Mouse (Mus musculus) forebrain, embryonic 13.5 days (tissue): Measurements from ENCODE around the gene Snap23. TPM values are rescaled to one million over a fixed set of nuclear protein-coding genes. Genes with fewer than 3 reads are reported as not detected.

Experiments used
- ATAC-seq: fragments of 200-750 bp; cut with Nextera tagmentation; 2 replicates; pipeline ENCODE4 v1.8.0; 2017
- H3K27ac ChIP-seq: fragments of 300-500 bp; sonication (generic); 2 replicates; pipeline ENCODE4 v1.5.1; 2015; ENCODE audit warnings: inconsistent platforms, mild to moderate bottlenecking, moderate library complexity
- H3K27me3 ChIP-seq: fragments of 300-500 bp; sonication (generic); 2 replicates; pipeline ENCODE4 v1.6.1; 2015; ENCODE audit warnings: mild to moderate bottlenecking, inconsistent platforms
- H3K36me3 ChIP-seq: fragments of 300-500 bp; sonication (generic); 2 replicates; pipeline ENCODE4 v1.6.1; 2015; ENCODE audit warnings: mild to moderate bottlenecking, inconsistent platforms; ENCODE audit not compliant: poor library complexity, severe bottlenecking
- H3K4me1 ChIP-seq: fragments of 300-500 bp; sonication (generic); 2 replicates; pipeline ENCODE4 v1.6.1; 2015; ENCODE audit warnings: inconsistent platforms
- H3K4me2 ChIP-seq: fragments of 300-500 bp; sonication (generic); 2 replicates; pipeline ENCODE4 v1.6.1; 2015; ENCODE audit warnings: inconsistent platforms, mild to moderate bottlenecking, moderate library complexity
- H3K4me3 ChIP-seq: fragments of 300-500 bp; sonication (generic); 2 replicates; pipeline ENCODE4 v1.5.1; 2015; ENCODE audit warnings: mild to moderate bottlenecking, inconsistent platforms
- H3K9ac ChIP-seq: fragments of 300-500 bp; sonication (generic); 2 replicates; pipeline ENCODE4 v1.6.1; 2015; ENCODE audit warnings: mild to moderate bottlenecking, inconsistent platforms
- H3K9me3 ChIP-seq: fragments of 300-500 bp; sonication (generic); replicated peaks from 2 replicates; pipeline ENCODE4 v1.6.1; 2016; ENCODE audit warnings: inconsistent platforms
- WGBS: fragments of 180-500 bp; shearing (Covaris S2); methylation state at CpG from one replicate; pipeline ENCODE4 v1.1.7; 2015; 5-methylcytosine and 5-hydroxymethylcytosine counted together
- polyA plus RNA-seq: library from polyadenylated mRNA; unstranded; fragments of >200 nt; fragmentation: Nextera tagmentation; extraction: Ambion mirVana; gene quantifications from 2 replicates; pipeline ENCODE4 v1.2.1, GENCODE M21; 2015

Gene Snap23
- polyA plus RNA-seq = 21.5 and 25.0 TPM in 2 replicates

GRCm38 (mm10) chr2:120566886-120567797 lies at the start of gene Snap23:
Gene Snap23, plus strand, starts transcription at chr2:120567671.
- H3K9me3 ChIP-seq = no peaks in the 10 kb centered on the region
- H3K27ac ChIP-seq = peak within 1 kb of the TSS; percentile 7; the same call in 1 of the 2 replicates
- H3K4me1 ChIP-seq = peaks cover 26% of the 10 kb centered on the region
- H3K4me2 ChIP-seq = peak within 1 kb of the TSS; percentile 84
- WGBS = 1% methylated on average over 42 of the region's 42 CpGs
- H3K9ac ChIP-seq = peak within 1 kb of the TSS; percentile 73
- H3K4me3 ChIP-seq = peak within 1 kb of the TSS; percentile 64
- peak; percentile 91 for ATAC-seq
- H3K36me3 ChIP-seq = peaks cover 9% of the 10 kb centered on the region; the same call in 1 of the 2 replicates
- H3K27me3 ChIP-seq = no peaks in the 10 kb centered on the region

GRCm38 (mm10) chr2:120518547-120519210 lies 48.8 kb upstream of the Snap23 start:
- Histone ChIP-seq H3K9me3 (no peaks in the 10 kb centered on the region), H3K36me3 (peaks cover 92% of the 10 kb centered on the region), H3K4me1 (no peaks in the 10 kb centered on the region), H3K9ac (no peak overlapping the region), H3K4me2 (no peak overlapping the region), H3K4me3 (no peak overlapping the region), H3K27me3 (no peaks in the 10 kb centered on the region), H3K27ac (no peak overlapping the region)
- WGBS = 92% methylated on average over 5 of the region's 5 CpGs
- ATAC-seq = no peak

- Histone ChIP-seq H3K4me3 (no peak overlapping the region), H3K4me1 (no peaks in the 10 kb centered on the region), H3K27me3 (no peaks in the 10 kb centered on the region), H3K9me3 (no peaks in the 10 kb centered on the region), H3K27ac (no peak overlapping the region), H3K4me2 (no peak overlapping the region), H3K9ac (no peak overlapping the region), H3K36me3 (peaks cover 91% of the 10 kb centered on the region)
- 90% methylated on average over 5 of the region's 5 CpGs for WGBS
- ATAC-seq = no peak
Measured at GRCm38 (mm10) chr2:120526771-120527170, 40.7 kb upstream of the Snap23 start.

- Histone ChIP-seq H3K4me1 (no peaks in the 10 kb centered on the region), H3K27me3 (no peaks in the 10 kb centered on the region), H3K4me3 (no peak overlapping the region), H3K9ac (no peak overlapping the region), H3K36me3 (peaks cover 91% of the 10 kb centered on the region), H3K9me3 (no peaks in the 10 kb centered on the region), H3K27ac (no peak overlapping the region), H3K4me2 (no peak overlapping the region)
- ATAC-seq = no peak
Measured at GRCm38 (mm10) chr2:120529531-120529930, 37.9 kb upstream of the Snap23 start.

- H3K27ac ChIP-seq = no peak overlapping the region
- no peak for ATAC-seq
- no peaks in the 10 kb centered on the region for H3K9me3 ChIP-seq
- no peak overlapping the region for H3K4me2 ChIP-seq
- peaks cover 86% of the 10 kb centered on the region for H3K36me3 ChIP-seq
- no peaks in the 10 kb centered on the region for H3K27me3 ChIP-seq
- 95% methylated on average over 4 of the region's 4 CpGs for WGBS
- no peak overlapping the region for H3K9ac ChIP-seq
- H3K4me3 ChIP-seq = no peak overlapping the region
- H3K4me1 ChIP-seq = no peaks in the 10 kb centered on the region
Measured at GRCm38 (mm10) chr2:120531223-120531622, 36.2 kb upstream of the Snap23 start.

- ATAC-seq = peak; percentile 38; the same call in 1 of the 2 replicates
- H3K27ac ChIP-seq = peak overlapping the region; percentile 63
- H3K36me3 ChIP-seq = peaks cover 25% of the 10 kb centered on the region
- 61% methylated on average over 3 of the region's 3 CpGs for WGBS
- H3K9ac ChIP-seq = no peak overlapping the region
- H3K4me2 ChIP-seq = no peak overlapping the region
- no peaks in the 10 kb centered on the region for H3K27me3 ChIP-seq
- H3K4me3 ChIP-seq = no peak overlapping the region
- H3K9me3 ChIP-seq = no peaks in the 10 kb centered on the region
- peaks cover 16% of the 10 kb centered on the region for H3K4me1 ChIP-seq
Measured at GRCm38 (mm10) chr2:120539333-120539732, 28.1 kb upstream of the Snap23 start.

GRCm38 (mm10) chr2:120539778-120540208 lies 27.7 kb upstream of the Snap23 start:
- peak overlapping the region; percentile 63 for H3K27ac ChIP-seq
- H3K4me3 ChIP-seq = no peak overlapping the region
- no peaks in the 10 kb centered on the region for H3K27me3 ChIP-seq
- H3K36me3 ChIP-seq = peaks cover 25% of the 10 kb centered on the region
- no peaks in the 10 kb centered on the region for H3K9me3 ChIP-seq
- H3K9ac ChIP-seq = no peak overlapping the region
- peak; percentile 97 for ATAC-seq
- H3K4me1 ChIP-seq = peaks cover 16% of the 10 kb centered on the region
- H3K4me2 ChIP-seq = no peak overlapping the region
- 15% methylated on average over 1 of the region's 1 CpGs for WGBS

- no peaks in the 10 kb centered on the region for H3K27me3 ChIP-seq
- no peak overlapping the region for H3K4me2 ChIP-seq
- no peaks in the 10 kb centered on the region for H3K9me3 ChIP-seq
- H3K4me3 ChIP-seq = no peak overlapping the region
- H3K4me1 ChIP-seq = peaks cover 8% of the 10 kb centered on the region
- WGBS = 98% methylated on average over 2 of the region's 2 CpGs
- ATAC-seq = no peak
- H3K9ac ChIP-seq = no peak overlapping the region
- H3K27ac ChIP-seq = no peak overlapping the region
- peaks cover 39% of the 10 kb centered on the region for H3K36me3 ChIP-seq
Measured at GRCm38 (mm10) chr2:120544732-120545131, 22.7 kb upstream of the Snap23 start.

- WGBS = 85% methylated on average over 3 of the region's 3 CpGs
- peaks cover 26% of the 10 kb centered on the region for H3K36me3 ChIP-seq
- H3K4me3 ChIP-seq = no peak overlapping the region
- no peak for ATAC-seq
- no peak overlapping the region for H3K4me2 ChIP-seq
- no peaks in the 10 kb centered on the region for H3K27me3 ChIP-seq
- H3K9me3 ChIP-seq = no peaks in the 10 kb centered on the region
- no peak overlapping the region for H3K27ac ChIP-seq
- no peak overlapping the region for H3K9ac ChIP-seq
- H3K4me1 ChIP-seq = no peaks in the 10 kb centered on the region
Measured at GRCm38 (mm10) chr2:120556868-120557267, 10.6 kb upstream of the Snap23 start.

GRCm38 (mm10) chr2:120558813-120559212 lies 8.7 kb upstream of the Snap23 start:
- 95% methylated on average over 3 of the region's 3 CpGs for WGBS
- H3K4me1 ChIP-seq = peaks cover 8% of the 10 kb centered on the region
- no peak overlapping the region for H3K27ac ChIP-seq
- H3K4me2 ChIP-seq = no peak overlapping the region
- no peaks in the 10 kb centered on the region for H3K9me3 ChIP-seq
- peaks cover 10% of the 10 kb centered on the region for H3K36me3 ChIP-seq
- H3K4me3 ChIP-seq = no peak overlapping the region
- no peaks in the 10 kb centered on the region for H3K27me3 ChIP-seq
- no peak for ATAC-seq
- H3K9ac ChIP-seq = no peak overlapping the region

- Histone ChIP-seq H3K9me3 (no peaks in the 10 kb centered on the region), H3K36me3 (no peaks in the 10 kb centered on the region; the same call in 1 of the 2 replicates), H3K4me2 (no peak overlapping the region), H3K27me3 (no peaks in the 10 kb centered on the region), H3K4me3 (no peak overlapping the region), H3K9ac (no peak overlapping the region), H3K4me1 (peaks cover 8% of the 10 kb centered on the region), H3K27ac (no peak overlapping the region)
- WGBS = 93% methylated on average over 1 of the region's 1 CpGs
- no peak for ATAC-seq
Measured at GRCm38 (mm10) chr2:120561524-120561923, 5.9 kb upstream of the Snap23 start.

- Histone ChIP-seq H3K27me3 (no peaks in the 10 kb centered on the region), H3K9me3 (no peaks in the 10 kb centered on the region), H3K27ac (no peak overlapping the region), H3K4me1 (peaks cover 11% of the 10 kb centered on the region), H3K9ac (peak overlapping the region; percentile 95), H3K36me3 (no peaks in the 10 kb centered on the region), H3K4me2 (peak overlapping the region; percentile 82), H3K4me3 (peak overlapping the region; percentile 88)
- WGBS = 25% methylated on average over 9 of the region's 9 CpGs
- ATAC-seq = no peak
Measured at GRCm38 (mm10) chr2:120562859-120563234, 4.6 kb upstream of the Snap23 start.
